Mouse (Mus musculus) ovary, adult 2 months (tissue): Measurements from ENCODE around the gene Cab39. TPM values are rescaled to one million over a fixed set of nuclear protein-coding genes. Genes with fewer than 3 reads are reported as not detected.

Source experiments
- polyA plus RNA-seq: library from polyadenylated mRNA; depleted of rRNA; stranded (reverse); fragments of >200 nt; gene quantifications from 2 replicates; pipeline ENCODE4 v1.2.3, GENCODE M21; 2012; rRNA removed

Cab39 gene
- 45.8 and 57.7 TPM in 2 replicates for polyA plus RNA-seq

GRCm38 (mm10) chr1:85793208-85794105 lies at the start of gene Cab39:
TSS of gene Cab39 (plus strand) at chr1:85793441.

DNA sequence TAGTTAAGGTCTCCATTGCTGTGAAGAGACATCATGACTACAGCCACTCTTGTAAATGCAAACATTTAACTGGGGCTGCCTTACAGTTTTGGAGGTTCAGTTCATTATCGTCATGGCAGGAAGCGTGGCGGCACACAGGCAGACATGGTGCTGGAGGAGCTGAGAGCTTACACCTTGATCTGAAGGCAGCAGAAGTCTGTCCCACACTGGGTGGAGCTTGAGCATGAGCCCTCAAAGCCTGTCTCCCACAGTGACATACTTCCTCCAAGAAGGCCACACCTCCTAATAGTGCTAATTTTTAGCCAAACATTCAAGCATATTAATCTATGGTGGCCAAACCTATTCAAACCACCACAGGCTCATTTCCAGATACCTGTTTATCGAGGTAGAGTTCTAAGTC lies 14.8 kb upstream of the Cab39 start, which contains the start of gene A630001G21Rik:
Gene A630001G21Rik, minus strand, starts transcription at position 208 of the 400 bp plus-strand sequence.

GRCm38 (mm10) chr1:85894231-85894747 lies 101.0 kb downstream of the Cab39 start, which contains the start of gene Itm2c:
TSS of gene Itm2c (plus strand) at chr1:85894281.

Other genes with a start within 250 kb of the Cab39 start
- gene G530012D18Rik, start 217.8 kb upstream of the Cab39 start, polyA plus RNA-seq = not detected in 2 replicates
- 13.8 and 15.0 TPM in 2 replicates for gene Sp110, start 194.6 kb upstream of the Cab39 start, polyA plus RNA-seq
- gene Sp140, start 193.1 kb upstream of the Cab39 start, polyA plus RNA-seq = 1.6 and 3.1 TPM in 2 replicates
- gene Sp100, start 143.5 kb upstream of the Cab39 start, polyA plus RNA-seq = 8.1 and 9.3 TPM in 2 replicates
- 0.36 and 1.4 TPM in 2 replicates for gene A630001G21Rik, start 14.8 kb upstream of the Cab39 start, polyA plus RNA-seq
- 394 and 495 TPM in 2 replicates for gene Itm2c, start 100.8 kb downstream of the Cab39 start, polyA plus RNA-seq
- 0.40 and 0.45 TPM in 2 replicates for gene 4933407L21Rik, start 135.0 kb downstream of the Cab39 start, polyA plus RNA-seq
- gene Gpr55, start 167.6 kb downstream of the Cab39 start, polyA plus RNA-seq = 0.26 and 0.27 TPM in 2 replicates
- not detected in 2 replicates for gene Spata3, start 223.4 kb downstream of the Cab39 start, polyA plus RNA-seq